Mouse (Mus musculus): ENCODE measurements around the gene Mios. TPM values are rescaled to one million over a fixed set of nuclear protein-coding genes. Genes with fewer than 3 reads are reported as not detected.
A peak's percentile ranks its signal among the peaks of the same experiment; 100 is the strongest.

Gene Mios
- polyA plus RNA-seq, 1 experiment from 2014 or later: 8.0 TPM

- peak overlapping the region; percentile 45 for H3K27ac ChIP-seq
- WGBS (ENCODE audit: missing documents): 6% methylated on average over 6 of the region's 6 CpGs
These were observed 49.3 kb downstream of the Mios start for GRCm38 (mm10) chr6:8258316-8258715.

GRCm38 (mm10) chr6:8259004-8259666, 50.1 kb downstream of the Mios start, which contains the start of the genes Rpa3, Umad1 and Gm45062:
Gene Rpa3, minus strand, starts transcription at chr6:8259173.
Gene Umad1, plus strand, starts transcription at chr6:8259288.
Gene Gm45062, plus strand, starts transcription at chr6:8259450.
- H3K27ac ChIP-seq: peak within 1 kb of the TSS; percentile 46
- H3K4me3 ChIP-seq (ENCODE audit: inconsistent target): peak within 1 kb of the TSS; percentile 97
- no peaks in the 10 kb centered on the region for H3K36me3 ChIP-seq (ENCODE audit: inconsistent target)
- peaks cover 59% of the 10 kb centered on the region for H3K79me2 ChIP-seq (ENCODE audit: inconsistent target)
- WGBS (ENCODE audit: missing documents): 0% methylated on average over 64 of the region's 64 CpGs

More at GRCm38 (mm10) chr6:8258316-8258715, 49.3 kb downstream of the Mios start:
- peaks cover 50% of the 10 kb centered on the region for H3K79me2 ChIP-seq (ENCODE audit: inconsistent target)
- H3K36me3 ChIP-seq (ENCODE audit: inconsistent target): no peaks in the 10 kb centered on the region
- H3K4me3 ChIP-seq (ENCODE audit: inconsistent target): peak overlapping the region; percentile 97

GRCm38 (mm10) chr6:8259667-8260044, 50.6 kb downstream of the Mios start:
- H3K4me3 ChIP-seq (ENCODE audit: inconsistent target): peak overlapping the region; percentile 97
- peaks cover 64% of the 10 kb centered on the region for H3K79me2 ChIP-seq (ENCODE audit: inconsistent target)
- no peaks in the 10 kb centered on the region for H3K36me3 ChIP-seq (ENCODE audit: inconsistent target)
- H3K27ac ChIP-seq: peak overlapping the region; percentile 46
- WGBS (ENCODE audit: missing documents): 0% methylated on average over 8 of the region's 8 CpGs

GRCm38 (mm10) chr6:8271047-8271446, 62.0 kb downstream of the Mios start:
- 94% methylated on average over 3 of the region's 3 CpGs for WGBS (ENCODE audit: missing documents)
- no peak overlapping the region for H3K4me3 ChIP-seq (ENCODE audit: inconsistent target)
- peaks cover 36% of the 10 kb centered on the region for H3K79me2 ChIP-seq (ENCODE audit: inconsistent target)
- no peak overlapping the region for H3K27ac ChIP-seq
- H3K36me3 ChIP-seq (ENCODE audit: inconsistent target): peaks cover 3% of the 10 kb centered on the region; the same call in 1 of the 2 replicates

- peaks cover 3% of the 10 kb centered on the region; the same call in 1 of the 2 replicates for H3K36me3 ChIP-seq (ENCODE audit: inconsistent target)
- 37% methylated on average over 6 of the region's 6 CpGs for WGBS (ENCODE audit: missing documents)
- no peak overlapping the region for H3K4me3 ChIP-seq (ENCODE audit: inconsistent target)
- H3K27ac ChIP-seq: no peak overlapping the region
- peaks cover under 1% of the 10 kb centered on the region; the same call in 1 of the 2 replicates for H3K79me2 ChIP-seq (ENCODE audit: inconsistent target)
These were observed 65.5 kb downstream of the Mios start for GRCm38 (mm10) chr6:8274387-8275054.

GRCm38 (mm10) chr6:8275098-8275497, 66.1 kb downstream of the Mios start:
- Histone ChIP-seq H3K79me2 (ENCODE audit: inconsistent target) (no peaks in the 10 kb centered on the region), H3K27ac (no peak overlapping the region), H3K36me3 (ENCODE audit: inconsistent target) (peaks cover 3% of the 10 kb centered on the region; the same call in 1 of the 2 replicates), H3K4me3 (ENCODE audit: inconsistent target) (no peak overlapping the region)
- WGBS (ENCODE audit: missing documents): 9% methylated on average over 1 of the region's 1 CpGs

- Histone ChIP-seq H3K36me3 (ENCODE audit: inconsistent target) (no peaks in the 10 kb centered on the region), H3K4me3 (ENCODE audit: inconsistent target) (no peak overlapping the region), H3K79me2 (ENCODE audit: inconsistent target) (no peaks in the 10 kb centered on the region), H3K27ac (no peak overlapping the region)
- 91% methylated on average over 4 of the region's 4 CpGs for WGBS (ENCODE audit: missing documents)
These were observed 67.4 kb downstream of the Mios start for GRCm38 (mm10) chr6:8276431-8276830.

- no peak overlapping the region for H3K4me3 ChIP-seq (ENCODE audit: inconsistent target)
- no peaks in the 10 kb centered on the region for H3K36me3 ChIP-seq (ENCODE audit: inconsistent target)
- H3K79me2 ChIP-seq (ENCODE audit: inconsistent target): no peaks in the 10 kb centered on the region
- 86% methylated on average over 5 of the region's 5 CpGs for WGBS (ENCODE audit: missing documents)
- no peak overlapping the region for H3K27ac ChIP-seq
These were observed 69.5 kb downstream of the Mios start for GRCm38 (mm10) chr6:8278426-8279002.

GRCm38 (mm10) chr6:8283255-8283654, 74.2 kb downstream of the Mios start:
- Histone ChIP-seq H3K79me2 (ENCODE audit: inconsistent target) (no peaks in the 10 kb centered on the region), H3K4me3 (ENCODE audit: inconsistent target) (no peak overlapping the region), H3K27ac (no peak overlapping the region), H3K36me3 (ENCODE audit: inconsistent target) (no peaks in the 10 kb centered on the region)
- 56% methylated on average over 4 of the region's 4 CpGs for WGBS (ENCODE audit: missing documents)

GRCm38 (mm10) chr6:8285401-8285960, 76.5 kb downstream of the Mios start:
- 22% methylated on average over 2 of the region's 3 CpGs for WGBS (ENCODE audit: missing documents)
- Histone ChIP-seq H3K79me2 (ENCODE audit: inconsistent target) (no peaks in the 10 kb centered on the region), H3K36me3 (ENCODE audit: inconsistent target) (no peaks in the 10 kb centered on the region), H3K4me3 (ENCODE audit: inconsistent target) (no peak overlapping the region), H3K27ac (no peak overlapping the region)

Other genes starting within 250 kb of the Mios start
- not detected in 3 replicates for gene Col28a1, start 16.6 kb upstream of the Mios start, polyA plus RNA-seq (2018)
- 7.6 to 23.2 TPM (median 12.6 TPM) in 3 replicates for gene Rpa3, start 50.0 kb downstream of the Mios start, polyA plus RNA-seq (2018)
- gene Umad1, start 50.1 kb downstream of the Mios start, polyA plus RNA-seq (2018): 11.1 to 16.2 TPM (median 15.1 TPM) in 3 replicates
- gene Gm45062, start 50.2 kb downstream of the Mios start, polyA plus RNA-seq (2018): 1.4 to 3.9 TPM (median 2.7 TPM) in 3 replicates